Mouse (Mus musculus) embryonic facial prominence, embryonic 11.5 days (tissue): ENCODE measurements at regions not wholly inside any gene's neighbourhood (a gene's known extent, or its start where the extent isn't known, plus 50 kb on each side); places are given as distances from the start of the nearest gene placed in this dataset.

Experiments
- ATAC-seq: fragments of 200-750 bp; cut with Nextera tagmentation; replicated peaks from 2 replicates; pipeline ENCODE4 v1.8.0; 2017; ENCODE audit warnings: low read depth; ENCODE audit not compliant: insufficient number of reproducible peaks, low FRiP score, low TSS enrichment
- DNase-seq: peaks from one replicate; pipeline ENCODE4 v3.0.0-alpha.2; 2015; ENCODE audit warnings: low spot score
- H3K27ac ChIP-seq: fragments of 300-500 bp; sonication (generic); replicated peaks from 2 replicates; pipeline ENCODE4 v1.5.1; 2014; ENCODE audit warnings: mild to moderate bottlenecking, low read depth, low read length, control low read depth
- H3K27me3 ChIP-seq: fragments of 300-500 bp; sonication (generic); 2 replicates; pipeline ENCODE4 v1.6.1; 2014; ENCODE audit warnings: mild to moderate bottlenecking, low read length, moderate library complexity, mixed read lengths; ENCODE audit not compliant: control insufficient read depth, insufficient read depth
- H3K36me3 ChIP-seq: fragments of 300-500 bp; sonication (generic); replicated peaks from 2 replicates; pipeline ENCODE4 v1.6.1; 2014; ENCODE audit warnings: low read depth, mild to moderate bottlenecking, low read length, moderate library complexity, mixed read lengths; ENCODE audit not compliant: control insufficient read depth, insufficient read depth
- H3K4me1 ChIP-seq: fragments of 300-500 bp; sonication (generic); 2 replicates; pipeline ENCODE4 v1.6.1; 2014; ENCODE audit warnings: low read length, mixed read lengths; ENCODE audit not compliant: control insufficient read depth, insufficient read depth
- H3K4me2 ChIP-seq: fragments of 300-500 bp; sonication (generic); 2 replicates; pipeline ENCODE4 v1.6.1; 2014; ENCODE audit warnings: low read depth, mild to moderate bottlenecking, control low read depth, low read length, moderate library complexity
- H3K4me3 ChIP-seq: fragments of 300-500 bp; sonication (generic); 2 replicates; pipeline ENCODE4 v1.5.1; 2014; ENCODE audit warnings: low read depth, low read length, control low read depth
- H3K9ac ChIP-seq: fragments of 300-500 bp; sonication (generic); replicated peaks from 2 replicates; pipeline ENCODE4 v1.6.1; 2014; ENCODE audit warnings: mild to moderate bottlenecking, control low read depth, low read length
- H3K9me3 ChIP-seq: fragments of 300-500 bp; sonication (generic); replicated peaks from 2 replicates; pipeline ENCODE4 v1.6.1; 2016; ENCODE audit warnings: mild to moderate bottlenecking, low read length, inconsistent platforms, mixed read lengths; ENCODE audit not compliant: control insufficient read depth
- WGBS: fragments of 180-500 bp; shearing (Covaris S2); extraction: QIAGEN DNeasy Blood & Tissue Kit; methylation state at CpG from one replicate; pipeline ENCODE4 v1.1.7; 2014; 5-methylcytosine and 5-hydroxymethylcytosine counted together

DNA sequence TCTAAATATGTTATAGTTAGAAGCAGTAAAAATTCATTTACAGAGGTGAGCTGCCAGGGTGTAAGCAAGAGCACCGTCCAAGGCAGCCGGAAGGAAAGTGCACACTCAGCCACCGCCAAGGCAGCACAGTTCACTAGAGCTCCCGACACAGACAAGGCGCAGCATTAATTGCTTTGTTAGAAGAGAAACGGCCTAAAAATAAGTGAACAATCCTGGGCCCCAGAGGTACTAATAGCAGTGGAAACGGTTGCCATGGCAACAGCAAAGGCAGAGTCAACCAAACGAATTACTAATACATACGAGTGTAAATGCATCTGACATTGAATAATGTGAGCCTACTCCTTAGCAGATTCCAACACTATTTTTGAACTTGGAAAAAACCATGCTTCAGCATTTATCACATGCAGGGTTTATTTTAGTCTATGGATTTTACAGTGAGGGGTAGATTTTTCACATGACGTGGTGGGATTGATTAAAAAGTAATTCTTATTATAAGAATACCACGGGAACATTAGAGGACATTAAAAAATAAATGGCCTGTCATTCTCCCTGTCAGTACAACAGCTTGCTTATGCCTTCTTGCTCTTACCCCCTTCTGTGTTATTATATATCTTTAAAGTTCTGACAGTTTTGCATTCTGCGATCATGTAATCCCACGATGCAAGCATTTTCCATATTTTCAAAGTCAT lies 62.5 kb downstream of the Cavin4 start:
- Histone ChIP-seq H3K27ac (no peak overlapping the region), H3K4me2 (no peak overlapping the region), H3K4me3 (no peak overlapping the region), H3K9me3 (no peaks in the 10 kb centered on the region), H3K27me3 (no peaks in the 10 kb centered on the region), H3K4me1 (no peaks in the 10 kb centered on the region), H3K36me3 (no peaks in the 10 kb centered on the region), H3K9ac (no peak overlapping the region)
- 59% methylated on average over 13 of the region's 13 CpGs for WGBS
- ATAC-seq (no peak), DNase-seq (peak; percentile 39)

DNA sequence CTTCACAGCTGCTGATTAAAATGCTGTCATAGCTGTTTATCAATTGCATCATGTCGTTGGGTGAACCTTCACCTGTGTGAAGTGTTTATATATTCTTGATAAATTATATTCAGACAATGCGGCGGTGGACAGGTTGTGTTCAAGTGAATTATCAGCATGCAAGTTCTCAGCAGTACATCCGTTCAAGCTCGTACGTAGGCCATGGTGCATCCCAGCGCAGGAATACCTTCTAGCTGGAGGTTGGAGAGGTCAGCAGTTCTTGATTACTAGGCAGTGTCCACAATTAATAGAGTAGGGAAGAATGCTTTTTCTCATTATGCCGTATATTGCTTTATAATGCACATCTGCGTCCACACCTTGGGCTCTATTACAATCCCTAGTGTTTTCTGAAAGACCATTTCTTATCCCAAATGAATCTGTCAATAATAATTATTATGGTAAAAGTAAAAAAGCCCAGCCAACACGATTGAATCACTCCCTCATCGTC lies 63.1 kb downstream of the Cavin4 start:
- no peaks in the 10 kb centered on the region for H3K27me3 ChIP-seq
- no peak for DNase-seq
- H3K9me3 ChIP-seq: no peaks in the 10 kb centered on the region
- no peaks in the 10 kb centered on the region for H3K36me3 ChIP-seq
- no peak overlapping the region for H3K9ac ChIP-seq
- H3K4me3 ChIP-seq: no peak overlapping the region
- H3K27ac ChIP-seq: no peak overlapping the region
- H3K4me1 ChIP-seq: no peaks in the 10 kb centered on the region
- no peak overlapping the region for H3K4me2 ChIP-seq
- 85% methylated on average over 11 of the region's 11 CpGs for WGBS
- no peak for ATAC-seq

DNA sequence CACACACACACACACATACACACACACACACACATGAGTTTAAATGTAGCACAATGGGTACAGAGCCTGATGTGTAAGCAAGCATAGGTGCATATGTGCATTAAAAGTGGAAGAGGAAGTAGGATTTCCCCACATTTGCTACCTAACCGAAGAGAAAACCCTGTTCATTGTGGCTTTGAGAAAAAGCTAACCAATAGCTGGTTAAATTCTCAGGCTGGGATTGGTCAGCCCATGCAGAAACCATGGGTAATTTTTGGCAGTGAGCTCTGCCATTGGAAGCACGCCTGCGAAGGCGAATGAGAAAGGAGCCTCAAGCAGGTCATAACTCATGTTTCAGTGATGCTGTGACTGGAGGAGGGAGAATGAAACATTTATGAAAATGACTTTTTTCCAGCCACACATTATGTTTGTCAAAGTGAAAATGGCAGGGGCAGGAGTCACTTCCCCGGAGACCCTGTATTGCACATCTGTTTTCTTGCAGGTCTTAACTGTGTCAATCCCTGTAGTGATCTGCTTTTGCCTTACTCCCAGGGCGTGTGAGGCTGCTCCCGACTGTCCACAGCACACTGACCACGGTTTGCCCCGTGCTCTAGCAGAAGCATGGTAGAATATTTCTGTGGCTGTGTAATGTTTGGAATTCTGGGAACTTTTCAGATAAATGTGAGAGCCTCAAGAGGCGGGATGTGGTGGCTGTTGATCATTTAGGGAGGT lies 71.7 kb downstream of the Cavin4 start:
- no peak overlapping the region for H3K4me3 ChIP-seq
- no peaks in the 10 kb centered on the region for H3K27me3 ChIP-seq
- no peak overlapping the region for H3K4me2 ChIP-seq
- no peak for ATAC-seq
- WGBS: 62% methylated on average over 10 of the region's 10 CpGs
- DNase-seq: no peak
- no peaks in the 10 kb centered on the region for H3K36me3 ChIP-seq
- H3K27ac ChIP-seq: no peak overlapping the region
- H3K9me3 ChIP-seq: no peaks in the 10 kb centered on the region
- no peak overlapping the region for H3K9ac ChIP-seq
- no peaks in the 10 kb centered on the region for H3K4me1 ChIP-seq

DNA sequence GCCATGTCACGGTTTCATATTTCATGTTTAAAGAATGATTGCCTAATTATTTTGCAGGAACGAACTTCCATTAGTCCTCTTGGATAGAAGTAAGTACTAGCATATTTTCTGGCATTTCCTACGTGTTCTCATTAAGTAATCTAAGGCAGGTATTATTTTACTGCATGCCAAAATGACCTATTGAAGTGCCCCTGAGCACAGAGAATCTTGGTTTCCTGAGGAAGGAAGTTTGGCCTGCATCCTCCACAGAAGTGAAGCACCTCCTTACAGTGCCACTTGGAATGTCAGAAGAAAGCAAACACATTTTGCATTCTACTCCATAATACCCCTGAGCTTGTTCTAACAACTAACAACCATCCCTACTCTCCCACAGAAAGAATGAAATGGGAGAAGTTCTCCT lies 82.9 kb downstream of the Cavin4 start:
- no peaks in the 10 kb centered on the region for H3K36me3 ChIP-seq
- no peak overlapping the region for H3K27ac ChIP-seq
- no peaks in the 10 kb centered on the region for H3K4me1 ChIP-seq
- WGBS: 53% methylated on average over 3 of the region's 3 CpGs
- H3K4me2 ChIP-seq: no peak overlapping the region
- H3K9me3 ChIP-seq: no peaks in the 10 kb centered on the region
- H3K27me3 ChIP-seq: no peaks in the 10 kb centered on the region
- H3K9ac ChIP-seq: no peak overlapping the region
- DNase-seq (no peak), ATAC-seq (no peak)
- no peak overlapping the region for H3K4me3 ChIP-seq

DNA sequence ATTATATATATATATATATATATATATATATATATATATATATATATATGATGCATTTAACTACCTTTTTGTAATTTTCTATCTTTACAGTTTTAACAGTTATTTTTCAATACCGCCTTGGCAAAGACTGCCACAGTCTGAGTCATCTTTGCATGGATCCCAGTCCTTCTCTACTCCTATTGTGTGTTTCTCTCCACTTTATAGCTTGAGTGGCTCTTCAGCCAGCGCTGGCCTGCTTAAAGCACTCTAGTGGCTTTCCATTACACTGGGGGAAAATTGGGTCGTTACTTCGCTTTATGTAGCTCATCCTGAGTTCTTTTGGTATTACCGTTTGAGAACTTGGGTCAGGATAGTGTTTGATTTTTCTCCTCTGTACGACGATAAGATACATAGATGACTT lies 86.3 kb downstream of the Cavin4 start:
- Histone ChIP-seq H3K9ac (no peak overlapping the region), H3K9me3 (no peaks in the 10 kb centered on the region), H3K4me2 (no peak overlapping the region), H3K4me3 (no peak overlapping the region), H3K4me1 (no peaks in the 10 kb centered on the region), H3K27ac (no peak overlapping the region), H3K36me3 (no peaks in the 10 kb centered on the region), H3K27me3 (no peaks in the 10 kb centered on the region)
- DNase-seq (no peak), ATAC-seq (no peak)
- 93% methylated on average over 7 of the region's 7 CpGs for WGBS

DNA sequence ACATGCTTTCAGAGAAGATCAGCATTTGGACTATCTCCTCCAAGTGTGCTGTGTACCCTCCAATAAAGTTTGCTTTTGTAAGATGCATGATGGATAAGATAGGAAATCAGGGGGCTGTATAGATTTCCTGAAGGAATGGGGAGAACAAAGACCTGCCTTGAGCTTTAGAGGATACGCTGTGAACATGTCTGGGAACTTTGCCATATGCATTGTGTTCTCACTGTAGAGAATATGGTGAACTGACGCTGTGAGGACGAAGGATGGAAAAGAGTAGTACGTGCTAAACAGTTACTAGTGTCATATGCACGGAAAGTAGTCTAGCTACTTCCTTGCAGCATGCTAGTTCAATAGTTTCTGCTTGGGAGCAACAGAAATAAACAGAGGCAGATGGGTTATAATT lies 86.8 kb downstream of the Cavin4 start:
- ATAC-seq: no peak
- H3K4me3 ChIP-seq: no peak overlapping the region

DNA sequence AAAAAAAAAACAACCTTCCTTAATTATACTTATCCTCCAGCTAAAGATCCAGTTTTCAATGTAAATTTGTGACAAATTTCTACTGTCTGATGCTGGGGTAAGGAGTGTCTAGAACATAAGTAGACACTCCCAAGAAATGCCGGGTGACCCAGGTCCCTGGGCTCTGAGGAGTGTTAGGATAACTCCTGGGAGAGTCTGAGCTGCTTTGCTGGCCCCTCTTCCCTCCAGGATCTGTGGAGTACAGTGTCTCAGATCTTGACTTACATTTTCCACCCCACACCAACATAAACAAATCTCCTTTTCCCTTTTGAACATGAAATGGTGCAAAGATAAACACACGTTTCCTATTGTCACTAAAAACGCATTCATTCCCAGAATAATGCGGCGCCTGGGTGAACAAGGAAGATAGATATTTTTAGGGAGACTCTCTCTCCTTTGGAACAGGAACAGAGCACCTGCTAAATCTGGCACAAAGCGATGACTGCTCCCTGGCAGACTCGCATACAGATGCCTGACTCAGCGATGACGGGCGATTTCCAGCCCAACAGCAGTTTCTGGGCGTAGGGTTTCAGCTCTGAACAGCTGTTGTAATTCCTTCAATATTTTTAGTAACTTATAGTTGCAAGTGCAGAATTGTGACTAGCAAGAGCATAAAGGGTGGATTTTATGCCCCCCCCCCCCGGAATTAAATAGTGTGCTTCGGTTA lies 91.3 kb downstream of the Cavin4 start:
- Histone ChIP-seq H3K4me1 (no peaks in the 10 kb centered on the region), H3K9me3 (no peaks in the 10 kb centered on the region), H3K27ac (no peak overlapping the region), H3K4me3 (no peak overlapping the region), H3K4me2 (no peak overlapping the region), H3K36me3 (no peaks in the 10 kb centered on the region), H3K27me3 (no peaks in the 10 kb centered on the region), H3K9ac (no peak overlapping the region)
- no peak for ATAC-seq
- peak; percentile 25 for DNase-seq
- WGBS: 79% methylated on average over 13 of the region's 13 CpGs

More for the DNA sequence above, 86.8 kb downstream of the Cavin4 start:
- Histone ChIP-seq H3K9me3 (no peaks in the 10 kb centered on the region), H3K27ac (no peak overlapping the region), H3K4me1 (no peaks in the 10 kb centered on the region), H3K4me2 (no peak overlapping the region), H3K27me3 (no peaks in the 10 kb centered on the region), H3K9ac (no peak overlapping the region), H3K36me3 (no peaks in the 10 kb centered on the region)
- 86% methylated on average over 5 of the region's 5 CpGs for WGBS
- no peak for DNase-seq

DNA sequence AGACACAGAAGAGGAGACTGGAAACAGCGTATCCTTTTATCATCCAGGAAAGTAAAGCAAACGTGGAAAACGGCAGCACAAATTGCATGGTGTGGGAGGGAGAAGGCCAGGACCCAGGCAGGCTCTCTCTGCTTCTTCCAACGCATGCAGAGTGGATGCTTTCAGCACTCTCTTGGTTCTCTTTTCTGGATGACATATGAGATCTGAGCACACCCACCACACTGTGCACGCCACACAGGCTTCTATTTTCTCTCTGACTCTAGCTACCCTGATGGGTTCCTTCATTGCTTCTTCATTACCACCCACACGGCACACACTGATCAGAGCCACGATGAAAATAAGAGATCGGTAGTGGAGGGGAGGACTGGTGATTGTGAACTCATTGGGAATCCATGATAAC lies 97.3 kb downstream of the Cavin4 start:
- no peaks in the 10 kb centered on the region for H3K27me3 ChIP-seq
- H3K27ac ChIP-seq: no peak overlapping the region
- no peak overlapping the region for H3K9ac ChIP-seq
- no peak for DNase-seq
- H3K9me3 ChIP-seq: no peaks in the 10 kb centered on the region
- 72% methylated on average over 8 of the region's 8 CpGs for WGBS
- ATAC-seq: no peak
- H3K36me3 ChIP-seq: no peaks in the 10 kb centered on the region
- no peak overlapping the region for H3K4me2 ChIP-seq
- no peaks in the 10 kb centered on the region for H3K4me1 ChIP-seq
- H3K4me3 ChIP-seq: no peak overlapping the region
